Mouse (Mus musculus): ENCODE measurements around the gene Hoxc8. TPM values are rescaled to one million over a fixed set of nuclear protein-coding genes. Genes with fewer than 3 reads are reported as not detected.

The Hoxc8 gene
- polyA plus RNA-seq, 1 experiment from 2014 or later, result not detected

DNA sequence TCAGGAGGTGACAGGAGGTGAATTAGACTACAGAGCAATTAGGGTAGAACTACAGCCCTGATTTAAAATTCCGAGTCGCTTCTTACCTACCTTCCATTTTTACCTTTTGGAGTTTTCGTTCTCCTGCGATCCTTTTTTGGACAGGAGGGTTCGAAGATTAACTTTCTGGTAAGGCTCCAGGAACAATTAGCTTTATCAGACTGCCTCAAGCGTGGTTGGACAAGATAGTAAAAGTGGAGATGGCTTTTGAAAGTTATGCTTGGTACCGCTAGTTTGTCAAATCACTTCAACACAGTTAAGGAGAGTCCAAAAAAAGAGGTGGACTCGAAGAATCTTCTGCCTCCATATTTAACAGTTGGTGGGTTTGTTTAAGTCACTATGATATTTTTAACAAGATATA lies 31.1 kb downstream of the Hoxc8 start:
- Histone ChIP-seq H3K4me1 (replicated peaks; ENCODE audit: control insufficient read depth, insufficient read depth, low read length) (no peaks in the 10 kb centered on the region), H3K9ac (replicated peaks; ENCODE audit: low read depth, low read length) (no peak overlapping the region), H3K4me2 (ENCODE audit: low read length) (no peak overlapping the region), H3K4me3 (replicated peaks; ENCODE audit: low read length) (no peak overlapping the region), H3K36me3 (ENCODE audit: control insufficient read depth, insufficient read depth) (no peaks in the 10 kb centered on the region), H3K9me3 (ENCODE audit: control insufficient read depth, low read length) (no peaks in the 10 kb centered on the region), H3K27me3 (replicated peaks; ENCODE audit: control insufficient read depth, insufficient read depth, low read length) (peaks cover 96% of the 10 kb centered on the region), H3K27ac (ENCODE audit: low read length) (no peak overlapping the region)
- 8% methylated on average over 8 of the region's 8 CpGs for WGBS
- ATAC-seq, result no peak

GRCm38 (mm10) chr15:103024131-103024530 lies 33.7 kb downstream of the Hoxc8 start:
- no peaks in the 10 kb centered on the region for H3K9me3 ChIP-seq (ENCODE audit: control insufficient read depth, low read length)
- no peak overlapping the region for H3K9ac ChIP-seq (replicated peaks; ENCODE audit: low read depth, low read length)
- peaks cover 96% of the 10 kb centered on the region for H3K27me3 ChIP-seq (replicated peaks; ENCODE audit: control insufficient read depth, insufficient read depth, low read length)
- H3K4me1 ChIP-seq (replicated peaks; ENCODE audit: control insufficient read depth, insufficient read depth, low read length), result no peaks in the 10 kb centered on the region
- no peaks in the 10 kb centered on the region for H3K36me3 ChIP-seq (ENCODE audit: control insufficient read depth, insufficient read depth)
- 3% methylated on average over 2 of the region's 2 CpGs for WGBS
- no peak overlapping the region for H3K27ac ChIP-seq (ENCODE audit: low read length)
- H3K4me2 ChIP-seq (ENCODE audit: low read length), result no peak overlapping the region
- ATAC-seq, result no peak
- no peak overlapping the region for H3K4me3 ChIP-seq (replicated peaks; ENCODE audit: low read length)

- WGBS, result under 1% methylated on average over 43 of the region's 43 CpGs
- Histone ChIP-seq H3K27me3 (replicated peaks; ENCODE audit: control insufficient read depth, insufficient read depth, low read length) (peaks cover 91% of the 10 kb centered on the region), H3K4me3 (replicated peaks; ENCODE audit: low read length) (no peak overlapping the region), H3K9me3 (ENCODE audit: control insufficient read depth, low read length) (no peaks in the 10 kb centered on the region), H3K27ac (ENCODE audit: low read length) (no peak overlapping the region), H3K4me2 (ENCODE audit: low read length) (no peak overlapping the region), H3K9ac (replicated peaks; ENCODE audit: low read depth, low read length) (no peak overlapping the region), H3K4me1 (replicated peaks; ENCODE audit: control insufficient read depth, insufficient read depth, low read length) (no peaks in the 10 kb centered on the region), H3K36me3 (ENCODE audit: control insufficient read depth, insufficient read depth) (no peaks in the 10 kb centered on the region)
- ATAC-seq, result no peak
Observed at GRCm38 (mm10) chr15:103027266-103028235, 37.1 kb downstream of the Hoxc8 start.

DNA sequence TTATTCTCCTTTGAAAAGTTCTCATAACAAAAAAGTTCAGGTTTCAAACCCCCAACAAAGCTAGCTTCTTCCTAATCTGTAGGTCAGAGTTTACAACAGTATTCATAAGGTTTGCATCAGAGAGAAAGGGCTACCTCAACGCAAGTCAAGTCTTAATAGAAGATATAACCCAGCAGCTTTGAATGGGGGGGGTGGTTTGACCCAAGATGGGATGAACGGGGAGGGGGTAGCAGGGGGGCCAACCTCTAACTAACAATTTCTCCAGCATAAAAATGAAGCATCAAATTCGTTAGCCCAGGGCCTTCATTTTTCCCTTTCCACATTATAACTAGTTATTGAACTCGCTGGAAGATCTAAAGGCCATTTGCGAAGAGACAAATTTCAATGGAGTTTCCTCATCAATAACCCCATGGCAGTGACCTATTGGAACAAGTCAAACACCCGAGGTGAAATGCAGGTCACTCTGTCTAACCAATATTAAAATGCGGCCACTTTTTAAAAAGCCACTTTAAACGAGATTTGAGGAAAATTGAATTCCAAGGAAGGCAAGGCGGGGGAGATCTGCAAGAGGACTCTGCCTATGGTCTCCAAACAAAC lies 38.6 kb downstream of the Hoxc8 start:
- Histone ChIP-seq H3K4me1 (replicated peaks; ENCODE audit: control insufficient read depth, insufficient read depth, low read length) (no peaks in the 10 kb centered on the region), H3K4me2 (ENCODE audit: low read length) (no peak overlapping the region), H3K27me3 (replicated peaks; ENCODE audit: control insufficient read depth, insufficient read depth, low read length) (peaks cover 89% of the 10 kb centered on the region), H3K36me3 (ENCODE audit: control insufficient read depth, insufficient read depth) (no peaks in the 10 kb centered on the region), H3K9me3 (ENCODE audit: control insufficient read depth, low read length) (no peaks in the 10 kb centered on the region), H3K4me3 (replicated peaks; ENCODE audit: low read length) (no peak overlapping the region), H3K27ac (ENCODE audit: low read length) (no peak overlapping the region), H3K9ac (replicated peaks; ENCODE audit: low read depth, low read length) (no peak overlapping the region)
- ATAC-seq, result no peak
- 7% methylated on average over 9 of the region's 9 CpGs for WGBS

DNA sequence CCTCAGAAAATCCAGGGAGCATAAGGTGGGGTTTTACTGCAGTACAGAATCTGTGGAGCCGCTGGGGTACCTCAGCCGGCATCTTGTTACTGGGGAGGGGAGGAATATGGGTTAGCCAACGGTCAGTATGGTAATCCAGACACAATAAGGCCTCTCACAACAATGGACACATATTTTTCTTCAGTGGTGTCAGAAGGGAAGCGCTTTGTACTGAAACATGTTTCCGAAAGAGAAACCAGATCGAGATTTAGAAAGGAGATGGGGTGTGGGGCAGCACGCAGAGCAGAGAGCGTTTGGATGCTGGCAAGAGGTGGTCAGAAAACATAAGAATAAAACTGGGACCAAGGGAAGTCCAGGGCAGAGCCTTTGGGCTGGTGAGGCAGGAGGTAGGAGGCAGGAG lies 39.7 kb downstream of the Hoxc8 start:
- WGBS, result 2% methylated on average over 8 of the region's 8 CpGs
- no peak overlapping the region for H3K9ac ChIP-seq (replicated peaks; ENCODE audit: low read depth, low read length)
- H3K27me3 ChIP-seq (replicated peaks; ENCODE audit: control insufficient read depth, insufficient read depth, low read length), result peaks cover 88% of the 10 kb centered on the region
- no peaks in the 10 kb centered on the region for H3K36me3 ChIP-seq (ENCODE audit: control insufficient read depth, insufficient read depth)
- H3K9me3 ChIP-seq (ENCODE audit: control insufficient read depth, low read length), result no peaks in the 10 kb centered on the region
- no peak overlapping the region for H3K4me3 ChIP-seq (replicated peaks; ENCODE audit: low read length)
- H3K4me2 ChIP-seq (ENCODE audit: low read length), result no peak overlapping the region
- H3K4me1 ChIP-seq (replicated peaks; ENCODE audit: control insufficient read depth, insufficient read depth, low read length), result no peaks in the 10 kb centered on the region
- H3K27ac ChIP-seq (ENCODE audit: low read length), result no peak overlapping the region
- ATAC-seq, result no peak

- Histone ChIP-seq H3K9me3 (ENCODE audit: control insufficient read depth, low read length) (no peaks in the 10 kb centered on the region), H3K4me2 (ENCODE audit: low read length) (no peak overlapping the region), H3K4me1 (replicated peaks; ENCODE audit: control insufficient read depth, insufficient read depth, low read length) (no peaks in the 10 kb centered on the region), H3K27me3 (replicated peaks; ENCODE audit: control insufficient read depth, insufficient read depth, low read length) (peaks cover 87% of the 10 kb centered on the region), H3K9ac (replicated peaks; ENCODE audit: low read depth, low read length) (no peak overlapping the region), H3K36me3 (ENCODE audit: control insufficient read depth, insufficient read depth) (no peaks in the 10 kb centered on the region), H3K4me3 (replicated peaks; ENCODE audit: low read length) (no peak overlapping the region), H3K27ac (ENCODE audit: low read length) (no peak overlapping the region)
- ATAC-seq, result no peak
- WGBS, result no CpG with 5 or more reads among the region's 3 CpGs
Observed at GRCm38 (mm10) chr15:103032167-103032566, 41.8 kb downstream of the Hoxc8 start.

GRCm38 (mm10) chr15:103032646-103033575 lies 42.5 kb downstream of the Hoxc8 start:
- no peaks in the 10 kb centered on the region for H3K4me1 ChIP-seq (replicated peaks; ENCODE audit: control insufficient read depth, insufficient read depth, low read length)
- no peak overlapping the region for H3K4me3 ChIP-seq (replicated peaks; ENCODE audit: low read length)
- H3K36me3 ChIP-seq (ENCODE audit: control insufficient read depth, insufficient read depth), result no peaks in the 10 kb centered on the region
- H3K27me3 ChIP-seq (replicated peaks; ENCODE audit: control insufficient read depth, insufficient read depth, low read length), result peaks cover 88% of the 10 kb centered on the region
- no peaks in the 10 kb centered on the region for H3K9me3 ChIP-seq (ENCODE audit: control insufficient read depth, low read length)
- no peak overlapping the region for H3K9ac ChIP-seq (replicated peaks; ENCODE audit: low read depth, low read length)
- H3K4me2 ChIP-seq (ENCODE audit: low read length), result no peak overlapping the region
- no peak for ATAC-seq
- no peak overlapping the region for H3K27ac ChIP-seq (ENCODE audit: low read length)
- WGBS, result under 1% methylated on average over 26 of the region's 26 CpGs

- H3K4me2 ChIP-seq (ENCODE audit: low read length), result peak overlapping the region; percentile 7; the same call in 1 of the 2 replicates
- 1% methylated on average over 24 of the region's 24 CpGs for WGBS
- no peak overlapping the region for H3K4me3 ChIP-seq (replicated peaks; ENCODE audit: low read length)
- peaks cover 88% of the 10 kb centered on the region for H3K27me3 ChIP-seq (replicated peaks; ENCODE audit: control insufficient read depth, insufficient read depth, low read length)
- no peaks in the 10 kb centered on the region for H3K9me3 ChIP-seq (ENCODE audit: control insufficient read depth, low read length)
- H3K9ac ChIP-seq (replicated peaks; ENCODE audit: low read depth, low read length), result no peak overlapping the region
- H3K36me3 ChIP-seq (ENCODE audit: control insufficient read depth, insufficient read depth), result no peaks in the 10 kb centered on the region
- H3K4me1 ChIP-seq (replicated peaks; ENCODE audit: control insufficient read depth, insufficient read depth, low read length), result no peaks in the 10 kb centered on the region
- no peak overlapping the region for H3K27ac ChIP-seq (ENCODE audit: low read length)
- no peak for ATAC-seq
Observed at GRCm38 (mm10) chr15:103034043-103034806, 43.8 kb downstream of the Hoxc8 start.
